In the genomic region with DNA sequence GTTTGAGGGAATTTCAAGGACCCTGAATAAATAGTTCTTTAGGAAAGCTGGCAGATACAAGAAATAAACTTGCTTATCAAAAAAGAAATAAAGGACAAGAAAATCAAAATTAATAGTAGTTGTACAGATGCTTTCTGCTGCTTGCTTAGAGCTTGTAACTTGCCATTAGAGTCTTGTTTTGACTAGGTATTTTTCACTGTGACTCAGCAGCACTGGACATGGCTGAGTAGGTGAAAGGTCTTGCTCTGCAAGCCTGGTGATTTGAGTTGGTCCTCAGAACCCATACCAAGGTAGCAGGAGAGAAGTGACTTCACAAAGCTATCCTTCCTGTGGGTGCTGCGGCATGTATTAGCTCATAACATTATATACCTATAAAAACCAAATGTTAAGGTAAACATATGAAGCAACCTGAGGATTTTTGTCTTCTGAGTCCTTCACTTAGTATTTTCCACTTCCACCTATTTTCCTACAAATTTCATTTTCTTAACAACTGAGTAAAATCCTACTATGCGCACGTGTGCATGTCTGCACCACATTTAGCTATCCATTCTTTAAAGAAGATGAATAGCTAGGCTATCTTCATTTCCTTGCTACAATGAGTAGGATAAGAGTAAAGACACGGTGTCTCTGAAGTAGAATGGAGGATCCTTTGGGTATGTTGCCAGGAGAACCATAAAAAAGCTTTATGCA, we compare ENCODE assay signal across 28 mouse cellular contexts. TPM values are rescaled to one million over a fixed set of nuclear protein-coding genes. Genes with fewer than 3 reads are reported as not detected.
DNase-seq lines count a peak whose midpoint lies in the region; ATAC-seq and TF ChIP-seq lines count a peak whose summit lies in the region.
"Had no signal": no experiment of that assay in that cellular context is flagged by ENCODE, and none has a peak within 500 bp of the region (broad histone marks: within the 10 kb centered on the region; RNA-seq: fewer than 3 reads in every experiment).

No protein-coding gene starts in this region.

- dilution Hi-C loops in CH12.LX (cut with MboI; ENCODE audit: extremely low pct_ligation_motif_present, extremely low pct_unique_long_range_greater_than_20kb, low sequenced_read_pairs) = no loop called here

- no peak overlapping the region for H3K4me2 ChIP-seq in CH12.LX (ENCODE audit: insufficient read depth, low read depth, poor library complexity, severe bottlenecking)
- H3K4me2 ChIP-seq in liver, embryonic 14.5 days (ENCODE audit: low read depth) = no peak overlapping the region
- H3K4me2 ChIP-seq in midbrain, embryonic 16.5 days (ENCODE audit: low read length) = no peak overlapping the region
- H3K4me2 ChIP-seq: embryonic facial prominence, embryonic 13.5 days; heart, embryonic 15.5 days; hindbrain, embryonic 12.5 days; intestine, embryonic 15.5 days; liver, embryonic 15.5 days; midbrain, embryonic 13.5 days; neural tube, embryonic 15.5 days had no signal

- in situ Hi-C loops in CH12.LX (cut with MboI; ENCODE audit: low pct_ligation_motif_present, low pct_unique_long_range_greater_than_20kb, low sequenced_read_pairs) = no loop called here

- no peaks in the 10 kb centered on the region for H3K79me2 ChIP-seq in heart, adult 2 months (replicated peaks; ENCODE audit: control insufficient read depth, insufficient read depth, low read length)
- H3K79me2 ChIP-seq in CH12.LX (replicated peaks; ENCODE audit: control insufficient read depth, extremely low read depth, insufficient read depth, poor library complexity, severe bottlenecking) = peaks cover 19% of the 10 kb centered on the region

- H3K9me3 ChIP-seq in heart, embryonic 10.5 days = no peaks in the 10 kb centered on the region
- H3K9me3 ChIP-seq in CH12.LX (replicated peaks; ENCODE audit: low read length) = no peaks in the 10 kb centered on the region
- H3K9me3 ChIP-seq in liver, embryonic 14.5 days (ENCODE audit: control insufficient read depth, low read length) = no peaks in the 10 kb centered on the region
- no peaks in the 10 kb centered on the region for H3K9me3 ChIP-seq in midbrain, embryonic 16.5 days (replicated peaks; ENCODE audit: control insufficient read depth, low read length, poor library complexity, severe bottlenecking)
- H3K9me3 ChIP-seq: embryonic facial prominence, embryonic 13.5 days; G1E; heart, embryonic 15.5 days; hindbrain, embryonic 12.5 days; intestine, embryonic 15.5 days; liver, embryonic 15.5 days; midbrain, embryonic 13.5 days; neural tube, embryonic 15.5 days had no signal

- H3K4me3 ChIP-seq in heart, adult 2 months = no peak overlapping the region
- no peak overlapping the region for H3K4me3 ChIP-seq in heart, embryonic 10.5 days
- no peak overlapping the region for H3K4me3 ChIP-seq in CH12.LX (replicated peaks in 1 of 3; ENCODE audit: low read depth in 2 of 3, low read length in 2 of 3, poor library complexity in 1 of 3)
- H3K4me3 ChIP-seq in liver, embryonic 14.5 days (ENCODE audit: insufficient read depth in 1 of 2, low read depth in 2 of 2, low read length in 2 of 2) = no peak overlapping the region
- H3K4me3 ChIP-seq in midbrain, embryonic 16.5 days (ENCODE audit: low read depth, low read length) = no peak overlapping the region
- H3K4me3 ChIP-seq: embryonic facial prominence, embryonic 13.5 days; erythroblast, embryonic 14.5 days; heart, embryonic 15.5 days; hindbrain, embryonic 12.5 days; intestine, embryonic 15.5 days; liver, embryonic 15.5 days; midbrain, embryonic 13.5 days; neural tube, embryonic 15.5 days had no signal

- 91% methylated on average over 4 of the region's 4 CpGs for WGBS in heart, adult 2 months
- WGBS in heart, embryonic 10.5 days = 93% methylated on average over 4 of the region's 4 CpGs
- WGBS in liver, embryonic 14.5 days (ENCODE audit: insufficient replicate concordance) = 89% methylated on average over 4 of the region's 4 CpGs
- whole genome bisulfite sequencing in midbrain, embryonic 16.5 days = 97% methylated on average over 4 of the region's 4 CpGs

- peaks cover 3% of the 10 kb centered on the region; the same call in 1 of the 2 replicates for H3K4me1 ChIP-seq in heart, adult 2 months (ENCODE audit: control insufficient read depth, insufficient read depth, low read length)
- no peaks in the 10 kb centered on the region for H3K4me1 ChIP-seq in heart, embryonic 10.5 days
- H3K4me1 ChIP-seq in CH12.LX (ENCODE audit: control insufficient read depth in 1 of 2, insufficient read depth in 2 of 2) = peaks cover 17 to 42% of the 10 kb centered on the region in 2 experiments
- peaks cover 2 to 6% of the 10 kb centered on the region in 2 experiments; a peak in 3 of 4 replicates for H3K4me1 ChIP-seq in liver, embryonic 14.5 days (replicated peaks; ENCODE audit: control insufficient read depth in 2 of 2, insufficient read depth in 2 of 2, low read length in 1 of 2)
- H3K4me1 ChIP-seq in midbrain, embryonic 16.5 days (ENCODE audit: control insufficient read depth, insufficient read depth, low read length) = no peaks in the 10 kb centered on the region
- H3K4me1 ChIP-seq: heart, embryonic 15.5 days; intestine, embryonic 15.5 days; neural tube, embryonic 15.5 days had no signal

- 0 out of 2 replicates have a peak, but pooled peaks have one; percentile 29 for ATAC-seq in liver, embryonic 14.5 days (ENCODE audit: insufficient read depth)
- no peak for ATAC-seq in midbrain, embryonic 16.5 days
- ATAC-seq: forebrain, embryonic 16.5 days; hindbrain, postnatal 0 days; intestine, embryonic 15.5 days; midbrain, embryonic 13.5 days; Patski had no signal

- no peak for TF ChIP-seq CTCF in heart, adult 2 months (IDR thresholded peaks at IDR 0.05)
- TF ChIP-seq CTCF in CH12.LX (conservative IDR thresholded peaks at IDR 0.05 in 1 of 2, IDR thresholded peaks at IDR 0.05 in 1 of 2; ENCODE audit: low read depth in 2 of 2, low read length in 2 of 2) = no peak
- TF ChIP-seq CTCF in liver, embryonic 14.5 days (IDR thresholded peaks at IDR 0.05; ENCODE audit: low read depth) = no peak

- H3K36me3 ChIP-seq in heart, adult 2 months (ENCODE audit: control insufficient read depth, insufficient read depth, low read length) = peaks cover 6% of the 10 kb centered on the region
- H3K36me3 ChIP-seq in heart, embryonic 10.5 days = 0 out of 2 replicates have a peak, but pooled peaks cover 3% of the 10 kb centered on the region
- peaks cover 35 to 70% of the 10 kb centered on the region in 2 experiments for H3K36me3 ChIP-seq in CH12.LX (replicated peaks in 1 of 2; ENCODE audit: control insufficient read depth in 1 of 2, insufficient read depth in 1 of 2, low read length in 1 of 2)
- H3K36me3 ChIP-seq in liver, embryonic 14.5 days (replicated peaks; ENCODE audit: control insufficient read depth, insufficient read depth, low read depth) = peaks cover 78% of the 10 kb centered on the region
- H3K36me3 ChIP-seq in midbrain, embryonic 16.5 days (ENCODE audit: control insufficient read depth, insufficient read depth, low read length) = no peaks in the 10 kb centered on the region
- H3K36me3 ChIP-seq: embryonic facial prominence, embryonic 13.5 days; heart, embryonic 15.5 days; midbrain, embryonic 13.5 days; neural tube, embryonic 15.5 days had no signal

- no peak overlapping the region for H3K9ac ChIP-seq in heart, adult 2 months (ENCODE audit: low read depth, low read length)
- no peak overlapping the region for H3K9ac ChIP-seq in CH12.LX (ENCODE audit: insufficient read depth, low read depth)
- no peak overlapping the region for H3K9ac ChIP-seq in liver, embryonic 14.5 days (replicated peaks)
- H3K9ac ChIP-seq in midbrain, embryonic 16.5 days (ENCODE audit: low read depth, low read length) = no peak overlapping the region
- H3K9ac ChIP-seq: embryonic facial prominence, embryonic 13.5 days; heart, embryonic 15.5 days; hindbrain, embryonic 12.5 days; intestine, embryonic 15.5 days; liver, embryonic 15.5 days; midbrain, embryonic 13.5 days; neural tube, embryonic 15.5 days had no signal

- H3K27me3 ChIP-seq in heart, adult 2 months (ENCODE audit: control insufficient read depth, insufficient read depth, low read length) = no peaks in the 10 kb centered on the region
- no peaks in the 10 kb centered on the region for H3K27me3 ChIP-seq in heart, embryonic 10.5 days (ENCODE audit: insufficient read depth, poor library complexity, severe bottlenecking)
- no peaks in the 10 kb centered on the region for H3K27me3 ChIP-seq in CH12.LX (replicated peaks)
- no peaks in the 10 kb centered on the region for H3K27me3 ChIP-seq in liver, embryonic 14.5 days (ENCODE audit: control insufficient read depth, insufficient read depth, low read length)
- H3K27me3 ChIP-seq in midbrain, embryonic 16.5 days (ENCODE audit: control insufficient read depth, insufficient read depth, low read depth, low read length) = no peaks in the 10 kb centered on the region
- H3K27me3 ChIP-seq: embryonic facial prominence, embryonic 13.5 days; heart, embryonic 15.5 days; hindbrain, embryonic 12.5 days; intestine, embryonic 15.5 days; liver, embryonic 15.5 days; midbrain, embryonic 13.5 days; neural tube, embryonic 15.5 days; Patski had no signal

- no peak for TF ChIP-seq POLR2A in heart, adult 2 months (IDR thresholded peaks at IDR 0.05; ENCODE audit: insufficient read depth, low read depth, low read length)
- no peak for TF ChIP-seq POLR2A in CH12.LX (IDR thresholded peaks at IDR 0.05; ENCODE audit: low read depth, low read length)

- intact Hi-C loops in heart, adult 2 months (cut with DNase I) = no loop called here

- DNase-seq in heart, adult 2 months = no peak
- DNase-seq in heart, embryonic 10.5 days (ENCODE audit: low spot score) = no peak
- peak; percentile 39 for DNase-seq in 3T3-L1 (ENCODE audit: low read depth, low spot score)
- peak; percentile 74 for DNase-seq in CH12.LX (ENCODE audit: extremely low read depth)
- DNase-seq in liver, embryonic 14.5 days (ENCODE audit: low read depth in 3 of 3, low spot score in 3 of 3) = no peak
- DNase-seq in urinary bladder, postnatal 36 days (ENCODE audit: low spot score in 2 of 2) = no peak
- DNase-seq: adrenal gland, postnatal 14 days; cerebellum, adult 11 months; cerebellum, adult 9-10 months; heart, postnatal 36 days; kidney, adult 8-10 months; kidney, postnatal 10 days; retina, postnatal 1 day; right cerebral cortex, postnatal 14 days had no signal

- H3K27ac ChIP-seq in heart, adult 2 months = peak overlapping the region; percentile 49
- H3K27ac ChIP-seq in heart, embryonic 10.5 days = no peak overlapping the region
- peak overlapping the region; percentile 56 for H3K27ac ChIP-seq in CH12.LX (ENCODE audit: insufficient read depth, low read depth)
- no peak overlapping the region; the same call in 1 of the 2 replicates for H3K27ac ChIP-seq in liver, embryonic 14.5 days
- no peak overlapping the region for H3K27ac ChIP-seq in midbrain, embryonic 16.5 days (ENCODE audit: low read length)
- H3K27ac ChIP-seq: embryonic facial prominence, embryonic 13.5 days; heart, embryonic 15.5 days; hindbrain, embryonic 12.5 days; hindbrain, postnatal 0 days; intestine, embryonic 15.5 days; liver, embryonic 15.5 days; macrophage; midbrain, embryonic 13.5 days; neural tube, embryonic 15.5 days had no signal

- TF ChIP-seq EP300 in heart, adult 2 months (IDR thresholded peaks at IDR 0.05; ENCODE audit: insufficient read depth, low read depth, low read length) = no peak
- peak; percentile 98 for TF ChIP-seq EP300 in CH12.LX (IDR thresholded peaks at IDR 0.05; ENCODE audit: low read length)
- no peak for TF ChIP-seq EP300 in liver, embryonic 14.5 days (IDR thresholded peaks at IDR 0.05; ENCODE audit: low read depth)

- TF ChIP-seq RAD21 in CH12.LX (IDR thresholded peaks at IDR 0.05; ENCODE audit: low read depth, low read length) = no peak; the same call in 1 of the 2 replicates

RNA-seq across cellular contexts. Expression of a gene that starts 54.4 kb away (rescaled TPM):
- 10 to 100 TPM; 26.0 to 30.0 TPM for total RNA-seq in heart, adult 2 months (2021)
- 3.4 and 5.1 TPM in 2 replicates for polyA plus RNA-seq in heart, adult 2 months (2012; rRNA removed)
- 9.6 and 12.5 TPM in 2 replicates for polyA plus RNA-seq in heart, embryonic 10.5 days (2016; fragmentation: Nextera tagmentation; extraction: Ambion mirVana)
- total RNA-seq in CH12.LX (2012; rRNA removed) = 44.4 and 63.4 TPM in 2 replicates
- total RNA-seq in CH12.LX (2014; rRNA removed) = 50.9 and 51.3 TPM in 2 replicates
- polyA plus RNA-seq in CH12.LX (2012; ENCODE audit: insufficient read length, low read depth) = 114 and 123 TPM in 2 replicates
- polyA plus RNA-seq in liver, embryonic 14.5 days (2012; rRNA removed) = 20.2 and 30.5 TPM in 2 replicates
- 41.2 and 44.0 TPM in 2 replicates for polyA plus RNA-seq in liver, embryonic 14.5 days (2014; fragmentation: Nextera tagmentation; extraction: Ambion mirVana)
- polyA plus RNA-seq in midbrain, embryonic 16.5 days (2015; fragmentation: Nextera tagmentation; extraction: Ambion mirVana) = 1.6 and 1.8 TPM in 2 replicates

Comparison
In these comparisons a context has a peak if more than half of its experiments do, and no peak if none do; other contexts are left out.
1. H3K27ac ChIP-seq: peak in heart, adult 2 months (single experiment) and CH12.LX (single experiment); none in heart, embryonic 10.5 days (single experiment), liver, embryonic 14.5 days (single experiment) and midbrain, embryonic 16.5 days (single experiment).
2. DNase-seq: peak in 3T3-L1 (single experiment) and CH12.LX (single experiment); none in heart, adult 2 months (0 of 2), heart, embryonic 10.5 days (single experiment), liver, embryonic 14.5 days (0 of 3) and urinary bladder, postnatal 36 days (0 of 2).